23 mouse cellular contexts compared by ENCODE assay signal in the genomic region with DNA sequence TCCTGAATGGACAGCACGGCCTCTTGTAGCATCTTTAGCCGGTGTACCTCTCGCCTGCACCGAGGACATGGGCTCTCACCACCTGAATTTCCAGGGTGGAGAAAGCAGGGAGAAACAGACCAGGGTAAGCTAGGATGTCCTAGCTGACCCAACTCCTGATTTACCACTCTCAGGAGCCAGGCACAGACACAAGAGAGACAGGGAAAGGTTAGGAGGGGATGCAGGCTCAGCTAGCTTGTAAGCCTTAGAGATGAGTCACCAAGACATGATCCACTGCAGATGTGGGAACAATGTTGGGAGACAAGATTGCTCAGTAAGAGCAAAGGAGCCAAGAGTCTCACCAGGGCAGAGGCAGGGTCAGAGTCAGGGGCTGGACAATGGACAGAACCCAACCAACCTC.
"Had no signal": no experiment of that assay in that cellular context is flagged by ENCODE, and none has a peak within 500 bp of the region (broad histone marks: within the 10 kb centered on the region; RNA-seq: fewer than 3 reads in every experiment).

No protein-coding gene starts in this region.

- H3K4me1 ChIP-seq: hindbrain, embryonic 13.5 days; hindbrain, embryonic 15.5 days; intestine, embryonic 15.5 days; limb, embryonic 10.5 days; limb, embryonic 12.5 days; liver, embryonic 13.5 days had no signal

- H3K9ac ChIP-seq: heart, embryonic 12.5 days; hindbrain, embryonic 13.5 days; hindbrain, embryonic 15.5 days; intestine, embryonic 15.5 days; limb, embryonic 12.5 days; liver, embryonic 13.5 days had no signal

- H3K36me3 ChIP-seq: liver, embryonic 13.5 days had no signal

- H3K9me3 ChIP-seq: heart, embryonic 10.5 days; heart, embryonic 12.5 days; hindbrain, embryonic 13.5 days; hindbrain, embryonic 15.5 days; intestine, embryonic 15.5 days; limb, embryonic 10.5 days; liver, embryonic 13.5 days had no signal

- H3K4me3 ChIP-seq: heart, embryonic 10.5 days; heart, embryonic 12.5 days; hindbrain, embryonic 13.5 days; hindbrain, embryonic 15.5 days; intestine, embryonic 15.5 days; layer of hippocampus, adult 2 months; left cerebral cortex, adult 2 months; limb, embryonic 10.5 days; limb, embryonic 12.5 days; liver, embryonic 13.5 days had no signal

- ATAC-seq: inflammation-experienced regulatory T-cells, adult 6 months; intestine, embryonic 15.5 days; intestine, postnatal 0 days had no signal

- DNase-seq: gastrocnemius, postnatal 14 days; gastrocnemius, postnatal 36 days; heart, adult 18-20 months; heart, postnatal 14 days; heart, postnatal 36 days; kidney, adult 18-20 months; kidney, adult 8-10 months; kidney, postnatal 10 days; kidney, postnatal 4 days; liver; liver, embryonic 13.5 days had no signal

- H3K27me3 ChIP-seq: heart, embryonic 12.5 days; intestine, embryonic 15.5 days; limb, embryonic 12.5 days; liver, embryonic 13.5 days had no signal

- H3K27ac ChIP-seq: heart, embryonic 10.5 days; hindbrain, embryonic 13.5 days; hindbrain, embryonic 15.5 days; intestine, embryonic 15.5 days; layer of hippocampus, adult 2 months; left cerebral cortex, adult 2 months; limb, embryonic 10.5 days; limb, embryonic 12.5 days; liver, embryonic 13.5 days had no signal

- H3K4me2 ChIP-seq: heart, embryonic 12.5 days; hindbrain, embryonic 13.5 days; hindbrain, embryonic 15.5 days; intestine, embryonic 15.5 days; limb, embryonic 12.5 days; liver, embryonic 11.5 days; liver, embryonic 13.5 days had no signal
